Mouse (Mus musculus) liver, adult 10 weeks (tissue): Measurements from ENCODE around the gene Evl. TPM values are rescaled to one million over a fixed set of nuclear protein-coding genes. Genes with fewer than 3 reads are reported as not detected.

Source experiments
- polyA plus RNA-seq: library from polyadenylated mRNA; stranded (reverse); fragments of 350-450 nt; fragmentation: Illumina TruSeq; extraction: RNeasy Lipid Tissue Mini Kit (QIAGEN cat#74804); gene quantifications from one replicate; pipeline ENCODE4 v1.2.3, GENCODE M21; 2014; ENCODE audit warnings: low read depth, low replicate concordance

Gene Evl
- polyA plus RNA-seq: 5.1 TPM

DNA sequence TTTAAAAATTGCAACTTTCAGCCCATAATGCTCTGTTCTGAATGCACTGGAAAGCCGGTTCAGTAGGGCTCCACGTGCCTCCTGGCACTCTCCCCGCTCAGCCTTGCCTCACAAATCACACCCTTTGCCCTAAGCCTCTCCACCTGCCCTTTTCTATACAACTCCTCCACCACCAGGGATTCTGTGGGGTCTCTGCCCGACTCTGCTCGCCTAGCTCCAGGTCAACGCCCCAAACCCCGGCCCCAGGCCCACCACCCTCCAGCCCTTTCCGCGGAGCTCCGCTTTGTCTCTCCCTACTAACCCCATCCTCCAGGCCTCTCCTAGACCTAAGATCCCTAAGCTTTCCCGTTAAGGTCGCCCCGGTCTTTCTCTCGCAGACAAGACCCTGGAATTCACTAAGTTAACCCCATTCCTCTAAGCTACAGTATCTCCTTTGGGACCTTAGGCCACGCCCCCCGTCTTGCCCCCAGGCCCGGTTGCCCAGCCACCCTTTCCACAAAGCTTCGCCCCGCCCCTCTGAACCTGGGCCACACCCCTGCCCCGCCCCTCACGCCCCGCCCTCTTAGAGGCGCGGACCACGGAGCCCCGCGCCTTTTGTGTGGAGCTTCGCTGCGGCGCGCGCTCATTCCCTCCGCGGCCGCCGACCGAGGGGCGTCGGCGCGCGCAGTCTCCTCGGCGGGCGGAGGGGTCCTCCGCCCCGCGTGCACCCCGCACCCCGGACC lies at the start of gene Evl:
Evl (plus strand) TSS at position 601 of the 722 bp plus-strand sequence.

DNA sequence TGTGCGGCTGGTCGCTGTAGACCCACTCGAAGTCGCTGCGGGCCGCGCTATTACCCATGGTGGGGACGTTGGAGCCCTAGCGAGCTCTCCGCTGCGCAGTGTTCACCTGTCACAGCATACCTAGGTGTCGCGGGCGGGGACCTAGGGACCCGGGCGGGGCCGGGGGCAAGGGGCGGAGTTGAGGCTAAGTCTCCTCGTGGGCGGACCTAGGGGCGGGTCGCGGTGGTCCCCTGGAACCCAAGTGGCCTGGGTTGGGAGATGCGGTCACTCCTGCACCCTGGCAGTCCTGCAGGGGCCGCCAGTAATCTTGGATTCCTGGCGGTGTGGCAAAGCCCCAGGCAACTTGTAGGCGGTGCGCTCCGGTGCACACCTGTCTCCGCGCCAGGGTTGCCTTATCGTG lies 147.7 kb downstream of the Evl start, which contains the start of gene Degs2:
Degs2 (minus strand) TSS at position 131 of the 400 bp plus-strand sequence.

Other genes starting within 250 kb of the Evl start
- not detected for gene Hhipl1, start 248.4 kb upstream of the Evl start, polyA plus RNA-seq
- 0.77 TPM for gene Cyp46a1, start 220.3 kb upstream of the Evl start, polyA plus RNA-seq
- gene Eml1, start 183.8 kb upstream of the Evl start, polyA plus RNA-seq: 1.5 TPM
- not detected for gene Degs2, start 147.6 kb downstream of the Evl start, polyA plus RNA-seq
- 35.6 TPM for gene Yy1, start 238.3 kb downstream of the Evl start, polyA plus RNA-seq